Mouse (Mus musculus) fat pad, adult 2 months (tissue): ENCODE measurements around the gene Sesn3.
"Not testable (repeated sequence)": the region's sequence is repeated elsewhere in the genome, so short reads cannot be mapped to it uniquely, and the experiment has no call there.

Source experiments
- DNase-seq: peaks from one replicate; pipeline ENCODE4 v3.0.0-alpha.2; 2011; ENCODE audit warnings: low read depth, low spot score; ENCODE audit errors: extremely low read depth

The Sesn3 gene

DNA sequence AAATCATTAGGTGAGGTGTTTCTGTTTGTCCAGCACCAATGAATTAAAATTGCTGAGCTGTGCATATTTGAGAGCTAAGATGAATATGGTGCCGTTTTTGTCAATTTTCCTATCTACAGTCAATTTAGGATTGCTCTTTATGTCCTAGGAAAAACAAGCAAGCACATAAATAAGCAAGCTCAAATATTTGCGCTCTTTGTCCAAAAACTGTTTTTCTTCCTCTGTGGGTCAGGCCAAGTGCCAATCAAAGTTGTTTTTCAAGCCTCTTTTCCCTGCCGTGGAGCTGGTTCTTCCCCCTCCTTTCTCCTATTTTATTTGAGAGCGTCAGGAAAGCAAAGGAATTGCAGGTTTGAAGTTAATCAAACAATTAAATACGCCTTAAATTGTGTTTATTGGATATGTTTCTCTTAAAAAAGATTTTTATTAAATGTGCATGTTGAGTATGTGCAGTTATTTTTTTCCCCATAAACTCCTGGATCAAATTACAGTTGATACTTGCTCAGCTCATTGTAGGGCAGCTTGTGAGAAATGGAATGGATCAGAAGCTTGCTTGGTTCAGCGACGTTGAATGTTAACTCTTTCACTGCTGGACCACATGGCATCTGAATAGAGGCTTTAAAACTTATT lies 2.6 kb downstream of the Sesn3 start:
- no peak for DNase-seq

DNA sequence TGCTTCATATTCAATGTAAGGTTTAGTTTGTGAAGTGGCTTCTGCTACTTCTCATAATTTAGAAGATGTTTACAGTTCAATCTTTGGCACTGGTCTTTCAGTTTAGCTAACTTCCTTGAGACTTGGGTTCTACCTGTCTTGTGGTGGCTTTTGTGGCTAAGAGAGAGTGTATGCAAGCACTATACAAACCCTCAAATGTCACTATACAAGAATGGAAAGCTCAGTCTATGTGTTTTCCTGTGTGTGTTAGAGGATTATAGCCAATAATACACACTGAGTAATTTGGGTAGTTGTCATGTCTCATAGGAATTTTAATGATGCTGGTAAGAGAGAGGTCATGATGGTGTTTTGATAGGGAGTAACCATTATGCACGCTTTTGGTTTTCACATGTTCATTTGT lies 5.8 kb downstream of the Sesn3 start:
- DNase-seq = no peak

DNA sequence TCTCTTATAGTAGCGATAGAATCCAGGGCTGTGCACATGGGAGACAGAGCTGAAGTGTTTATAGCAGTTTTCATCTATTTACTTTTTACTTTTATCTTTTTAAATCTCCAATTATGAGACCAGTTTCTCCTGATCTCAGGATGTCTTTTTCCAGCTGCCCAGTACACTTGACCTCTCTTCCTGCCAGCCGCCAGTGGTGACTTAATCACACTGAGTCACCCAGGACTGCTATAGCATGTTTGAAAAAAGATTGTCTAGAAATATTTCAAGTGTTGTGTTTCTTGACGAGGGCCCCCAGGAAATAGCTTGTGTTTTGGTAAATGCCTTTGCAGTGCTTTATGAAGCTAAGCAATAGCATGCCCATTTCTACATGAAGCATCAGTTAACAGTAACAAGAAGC lies 10.2 kb downstream of the Sesn3 start:
- DNase-seq = no peak

DNA sequence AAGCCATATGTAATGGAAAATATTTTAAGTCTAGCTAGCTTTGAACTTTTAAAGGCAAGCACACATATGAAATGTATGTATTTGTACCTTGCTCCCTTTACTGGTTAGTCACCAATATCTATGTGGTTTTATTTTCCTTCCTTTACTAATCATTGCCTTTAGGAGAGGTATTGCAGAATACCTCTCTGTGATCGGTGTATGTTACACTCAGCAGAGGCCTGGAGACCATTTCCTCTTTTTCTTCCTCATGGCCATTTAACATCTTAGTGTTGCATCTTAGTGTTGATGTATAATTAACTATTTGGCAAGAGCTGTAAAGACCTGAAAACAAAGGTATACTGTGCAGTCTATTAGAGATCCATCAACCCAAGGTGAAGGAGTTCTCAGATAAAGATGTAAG lies 12.4 kb downstream of the Sesn3 start:
- no peak for DNase-seq

DNA sequence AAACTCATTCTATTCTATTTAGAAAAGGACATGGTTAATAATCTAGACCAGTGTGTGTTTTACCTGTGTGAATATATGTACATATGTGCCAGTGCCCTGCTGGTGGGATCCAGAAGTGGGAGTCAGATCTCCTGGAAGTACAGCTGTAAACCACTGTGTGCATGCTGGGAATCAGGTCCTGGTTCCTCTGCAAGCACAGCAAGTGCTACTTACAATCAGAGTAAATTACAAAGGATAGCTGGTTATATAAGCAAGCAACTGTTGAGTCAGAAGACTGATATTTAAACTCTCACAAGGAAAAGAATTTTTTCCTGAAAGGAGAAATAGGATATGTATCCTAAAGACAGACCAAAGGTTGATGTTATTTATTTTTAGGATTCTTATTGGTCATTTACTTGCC lies 13.6 kb downstream of the Sesn3 start:
- DNase-seq = no peak

DNA sequence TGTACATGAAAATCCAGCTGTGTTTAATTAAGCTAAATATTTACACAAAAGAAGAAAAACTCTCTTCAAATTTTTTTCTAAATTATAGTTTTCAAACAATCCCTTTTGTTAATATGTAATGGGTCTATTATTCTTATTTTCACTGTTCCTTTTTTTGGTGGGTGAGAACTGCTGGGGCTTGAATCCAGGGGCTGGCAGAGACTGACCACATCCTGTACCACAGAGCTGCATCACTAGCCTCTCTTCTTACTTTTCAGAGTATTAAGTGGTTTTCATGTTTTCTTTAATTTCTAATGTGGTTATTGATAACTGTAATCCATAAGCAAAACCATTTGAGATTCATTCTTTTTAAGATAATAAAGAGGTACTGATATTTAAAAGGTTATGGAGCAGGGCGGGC lies 19.0 kb downstream of the Sesn3 start:
- no peak for DNase-seq

DNA sequence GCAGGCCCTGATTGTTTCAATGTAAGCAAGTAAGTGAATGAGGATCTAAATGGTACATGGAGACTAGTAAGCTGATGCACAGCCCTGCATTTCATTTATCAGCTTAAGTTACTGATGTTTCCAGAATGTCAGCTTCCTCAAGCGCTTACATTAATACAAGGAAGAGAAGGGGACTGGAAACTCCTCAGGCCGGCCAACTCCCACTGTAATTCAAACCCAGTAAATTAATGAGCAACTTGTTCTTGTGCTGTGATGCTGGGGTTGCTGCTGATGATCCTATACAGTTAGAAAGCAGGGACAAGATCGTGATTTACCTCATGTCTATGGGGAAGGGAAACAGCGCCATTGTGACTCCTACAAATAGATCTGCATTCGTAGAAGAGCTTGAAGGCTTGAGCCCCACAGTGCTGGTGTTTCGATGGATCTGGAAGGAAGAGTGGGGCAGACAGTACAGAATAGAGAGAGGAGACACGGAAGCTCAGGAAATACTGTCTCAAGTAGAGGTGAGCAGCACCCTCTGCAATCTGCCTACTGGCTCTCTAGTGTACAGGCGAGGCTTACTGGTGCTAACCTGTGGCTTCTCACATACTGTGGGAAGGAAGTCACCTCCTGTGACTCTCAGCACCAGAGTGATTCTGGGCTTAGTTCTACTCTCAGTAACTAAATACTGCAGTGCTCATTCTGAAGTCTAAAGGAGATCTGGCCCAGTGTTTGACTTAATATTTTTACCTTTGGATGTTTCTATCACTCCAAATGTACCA lies 21.0 kb downstream of the Sesn3 start:
- no peak for DNase-seq

DNA sequence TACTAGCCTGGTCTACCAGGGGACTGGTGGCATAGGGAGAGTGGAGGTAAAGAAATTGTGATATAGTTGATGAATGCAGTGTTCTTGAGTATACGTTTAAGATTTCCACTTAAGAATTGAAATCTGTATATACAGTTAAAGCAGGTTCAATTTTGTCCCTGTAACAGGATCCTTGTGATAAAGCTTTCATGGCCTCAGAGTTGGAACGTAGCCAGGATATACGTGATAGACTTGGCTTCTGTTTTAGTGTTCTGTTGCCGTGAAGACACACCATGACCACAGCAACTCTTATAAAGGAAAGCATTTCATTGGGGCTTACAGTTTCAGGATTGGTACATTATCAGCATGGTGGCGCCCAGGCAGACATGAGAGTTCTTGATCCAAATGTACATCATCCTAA lies 22.3 kb downstream of the Sesn3 start:
- no peak for DNase-seq

DNA sequence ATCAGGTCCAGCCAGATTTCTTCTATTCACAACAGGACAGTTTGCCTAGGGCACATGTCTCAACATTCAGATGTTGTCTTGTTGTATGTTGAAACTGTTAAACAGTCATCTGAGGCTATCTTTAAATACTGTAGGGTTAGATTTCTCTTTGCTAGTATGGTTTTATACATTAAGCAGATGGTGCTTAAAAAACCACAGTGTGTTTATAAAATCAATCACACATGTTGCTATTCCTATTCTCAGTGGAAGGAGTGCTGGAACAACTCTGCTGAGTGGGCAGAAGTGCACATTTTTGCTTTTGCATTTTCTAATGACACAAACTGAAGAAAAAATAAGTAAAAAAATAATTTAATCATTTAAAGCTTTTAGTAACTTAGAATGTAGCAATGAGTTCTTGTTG lies 25.0 kb downstream of the Sesn3 start:
- no peak for DNase-seq

DNA sequence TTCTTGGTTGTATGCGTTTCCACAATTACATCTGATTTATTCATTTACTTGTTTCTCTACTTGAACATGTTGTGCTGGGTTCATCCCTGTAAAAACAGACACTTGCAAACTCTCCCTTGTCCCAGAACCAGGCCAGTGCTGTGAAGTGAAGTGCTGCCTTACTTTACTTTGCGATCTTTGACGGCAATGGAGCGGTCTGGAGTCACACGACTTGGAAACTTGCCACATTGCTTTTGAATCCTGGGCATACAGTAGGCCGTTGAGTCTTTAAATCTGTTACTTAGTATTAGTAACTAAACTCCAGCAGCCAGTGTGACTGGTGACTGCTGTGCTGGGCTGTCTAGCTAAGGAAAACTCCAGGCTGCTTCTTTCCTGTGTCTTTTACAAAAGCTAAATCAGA lies 25.9 kb downstream of the Sesn3 start:
- DNase-seq = no peak

DNA sequence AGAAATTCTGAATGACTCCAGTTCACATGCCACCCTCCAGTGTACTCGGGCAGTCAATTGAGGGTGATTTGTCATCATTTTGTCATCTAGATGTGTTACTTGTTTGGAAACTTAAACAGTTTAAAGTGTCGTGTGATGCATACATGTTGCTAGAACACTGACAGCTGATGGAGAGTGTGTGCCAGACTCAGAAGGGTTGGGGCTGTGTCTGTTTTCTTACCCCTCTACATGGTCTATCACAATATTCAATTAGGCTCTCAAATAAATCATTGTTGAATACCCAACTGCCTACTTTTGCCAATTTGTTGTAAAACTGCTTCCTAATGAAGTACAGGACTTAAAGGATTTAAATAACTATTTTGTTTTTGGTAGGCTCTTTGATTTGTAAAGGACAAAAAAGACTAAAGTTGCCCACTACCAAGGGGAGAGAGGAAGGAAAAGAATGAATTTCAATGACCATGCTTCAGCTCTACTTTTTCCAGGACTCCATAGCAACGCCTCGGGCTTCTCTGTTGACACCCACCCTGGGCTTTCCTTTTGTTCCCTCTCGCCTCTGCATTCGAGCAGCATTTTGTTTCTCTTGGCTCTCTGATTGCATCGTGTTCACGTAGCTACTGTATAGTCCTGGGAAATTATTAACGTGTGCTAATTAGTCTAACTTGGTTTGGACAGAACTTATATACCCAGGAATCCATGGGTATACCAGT lies 29.5 kb downstream of the Sesn3 start:
- no peak for DNase-seq

DNA sequence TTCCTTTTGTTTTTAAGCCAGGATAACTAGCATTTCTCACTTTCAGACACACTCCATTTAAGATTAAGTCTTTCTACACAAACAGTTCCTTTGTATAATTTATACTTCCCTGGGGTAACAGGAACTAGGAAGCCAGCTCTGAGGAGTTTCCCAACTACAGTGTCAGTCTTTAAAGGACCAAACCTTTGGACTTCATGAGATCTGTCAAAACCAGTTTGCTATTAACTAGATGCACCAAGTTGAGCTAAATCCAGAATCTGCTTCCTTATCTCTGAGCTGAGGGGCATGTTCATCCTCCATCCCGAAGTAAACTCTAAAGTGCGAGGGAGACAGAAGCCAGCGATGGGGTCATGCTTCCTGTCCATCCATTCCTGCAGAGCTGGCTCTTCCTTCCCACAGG lies 32.5 kb downstream of the Sesn3 start:
- DNase-seq = no peak

DNA sequence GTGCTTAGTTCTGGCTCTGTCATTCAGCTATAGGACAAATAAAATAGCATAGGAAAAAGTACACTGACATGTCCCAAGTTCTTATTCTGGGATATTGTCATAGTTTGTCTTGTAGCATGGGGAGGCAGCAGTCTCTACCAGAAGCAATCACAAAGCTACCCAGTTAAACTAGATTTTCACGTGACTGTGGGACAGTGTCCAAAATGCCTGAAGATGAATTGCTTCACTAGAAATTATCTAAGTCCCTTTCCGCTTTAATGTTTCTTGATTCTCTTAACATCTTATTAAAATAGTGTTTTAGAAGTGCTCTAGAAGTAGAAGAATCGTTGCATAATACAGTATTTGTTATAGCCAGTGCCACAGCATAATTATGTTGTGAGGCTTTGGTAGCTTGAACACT lies 39.1 kb downstream of the Sesn3 start:
- peak; percentile 64 for DNase-seq

DNA sequence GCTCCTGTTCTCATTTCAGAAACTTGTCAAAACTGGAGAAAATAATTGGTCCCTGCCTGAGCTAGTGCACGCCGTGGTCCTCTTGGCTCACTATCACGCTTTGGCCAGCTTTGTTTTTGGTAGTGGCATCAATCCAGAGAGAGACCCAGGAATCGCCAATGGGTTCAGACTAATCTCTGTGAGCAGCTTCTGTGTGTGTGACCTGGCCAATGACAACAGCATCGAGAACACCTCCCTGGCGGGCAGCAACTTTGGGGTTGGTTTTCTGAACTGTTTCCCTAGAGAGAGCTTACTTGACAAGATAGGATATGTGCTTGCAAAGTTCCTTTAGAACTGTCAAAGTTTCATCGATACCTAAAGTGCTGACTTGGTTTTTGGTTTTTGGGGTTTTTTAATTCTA lies 39.6 kb downstream of the Sesn3 start:
- DNase-seq = peak; percentile 39

DNA sequence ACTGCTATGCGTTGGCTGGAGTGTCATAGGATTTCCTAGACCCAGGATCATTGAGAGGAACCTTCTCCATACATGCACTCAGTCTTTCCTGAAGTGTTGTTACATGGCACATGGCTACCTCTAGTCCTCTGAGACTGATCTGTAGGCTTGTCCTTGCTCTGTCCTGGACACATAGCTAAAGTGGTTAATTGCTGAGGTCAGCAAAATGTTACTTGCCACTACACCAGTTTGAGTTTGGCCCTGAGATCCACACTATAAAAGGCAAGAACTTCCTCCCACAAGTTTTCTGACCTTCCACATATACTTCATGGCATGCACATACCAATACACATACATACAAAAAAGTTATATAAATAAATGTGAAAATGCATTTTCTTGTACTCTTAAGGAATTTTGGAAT lies 41.8 kb downstream of the Sesn3 start:
- no peak for DNase-seq

DNA sequence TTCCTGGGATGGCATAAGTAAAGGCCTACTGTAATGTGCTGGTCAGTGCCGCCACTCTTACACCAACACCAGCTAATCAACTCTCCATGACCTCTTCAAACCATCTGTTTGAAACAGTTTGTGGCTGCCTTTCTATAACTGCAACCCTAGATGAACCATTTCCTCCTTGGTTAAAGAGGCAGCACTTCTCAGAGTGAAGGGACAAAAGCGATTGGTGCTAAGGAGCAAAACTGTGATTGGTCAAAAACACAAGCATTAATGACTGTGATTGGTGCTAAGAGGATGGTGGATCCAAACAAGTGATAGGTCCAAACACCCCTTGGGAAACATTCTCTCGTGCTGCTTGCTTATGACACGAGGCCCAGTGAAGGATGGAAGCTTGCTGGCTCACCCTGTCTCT lies 61.0 kb downstream of the Sesn3 start:
- DNase-seq = no peak

DNA sequence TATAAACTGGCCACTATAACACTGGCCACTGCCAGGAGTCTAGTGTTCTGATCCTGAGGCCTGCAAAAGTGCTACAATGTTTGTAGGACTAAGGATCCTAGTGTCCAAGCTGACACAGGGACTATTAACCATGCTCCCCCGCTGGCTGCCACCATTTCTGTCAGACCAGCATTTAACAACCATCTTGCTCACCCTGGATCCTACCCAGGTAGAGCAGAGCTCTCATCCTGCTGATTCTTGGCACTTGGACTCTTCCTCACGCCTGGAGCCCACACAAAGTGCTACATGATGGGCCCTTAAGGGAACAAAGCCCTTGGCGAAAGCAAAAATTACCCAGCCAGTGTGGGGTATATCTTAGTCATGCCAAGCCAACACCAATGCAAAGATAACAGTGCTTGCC lies 62.0 kb downstream of the Sesn3 start:
- DNase-seq = no peak

DNA sequence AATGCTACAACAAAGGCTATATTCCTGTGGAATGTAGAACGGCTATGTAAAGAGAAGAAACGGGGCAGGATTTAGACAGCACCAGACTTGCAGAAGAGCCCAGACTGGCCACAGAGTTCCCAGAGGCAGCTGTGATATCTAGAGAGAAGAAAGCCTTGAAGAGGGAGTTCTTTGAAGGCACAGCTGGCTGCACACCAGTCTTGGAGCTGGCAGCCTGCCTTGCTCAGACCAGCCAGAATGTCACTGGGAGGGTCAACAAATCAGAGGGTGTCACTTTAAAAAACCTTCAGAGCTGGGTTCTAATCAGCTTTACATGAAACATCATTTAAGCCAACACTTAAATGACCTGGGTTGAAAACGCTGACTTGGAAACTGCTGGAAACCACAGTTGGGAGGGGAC lies 63.8 kb downstream of the Sesn3 start:
- DNase-seq = no peak

DNA sequence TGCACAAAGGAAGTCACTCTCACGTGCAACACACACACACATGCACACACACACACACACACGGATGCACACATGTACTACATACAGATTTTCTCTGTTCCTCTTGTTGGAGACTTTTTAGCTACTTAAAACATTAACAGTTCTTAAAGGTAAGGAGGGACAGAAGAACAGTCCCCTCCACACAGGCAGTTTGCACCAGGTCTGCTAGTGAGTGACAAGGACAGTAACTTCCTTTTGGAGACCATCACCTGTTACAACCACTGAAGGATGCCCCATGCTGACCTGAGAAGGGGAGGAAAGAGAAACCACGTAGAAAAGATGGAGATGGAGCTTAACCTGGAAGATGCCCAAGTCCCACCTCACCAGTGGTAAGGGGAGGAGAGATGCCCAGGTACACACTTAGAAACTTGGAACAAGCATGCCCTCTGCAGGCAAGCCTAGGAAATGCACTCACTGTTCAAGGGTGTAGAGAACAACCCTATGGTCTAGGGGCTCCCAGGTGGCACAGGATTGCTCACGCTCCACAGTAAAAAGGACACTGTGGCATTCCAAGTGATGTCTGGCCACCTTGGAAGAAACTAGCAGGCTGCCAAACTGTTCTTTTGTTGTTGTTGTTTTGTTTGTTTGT lies 67.3 kb downstream of the Sesn3 start:
- DNase-seq = no peak

DNA sequence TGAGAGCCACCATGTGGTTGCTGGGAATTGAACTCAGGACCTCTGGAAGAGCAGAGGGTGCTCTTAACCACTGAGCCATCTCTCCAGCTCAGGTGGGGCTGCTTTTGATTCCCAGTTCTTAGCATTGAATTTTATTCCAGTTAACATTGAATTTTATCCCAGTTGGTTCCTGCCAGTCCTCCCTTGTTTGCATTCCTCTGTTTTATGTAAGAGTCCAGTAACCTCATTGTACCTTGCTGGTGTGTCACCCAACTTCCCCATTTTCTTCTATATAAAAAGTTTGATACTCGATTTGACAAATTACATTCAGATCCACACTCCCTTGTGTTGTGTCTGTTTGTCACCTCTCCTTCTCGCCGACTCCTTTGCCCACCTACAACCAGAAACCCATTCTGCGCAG lies 71.0 kb downstream of the Sesn3 start:
- not testable (repeated sequence) for DNase-seq

DNA sequence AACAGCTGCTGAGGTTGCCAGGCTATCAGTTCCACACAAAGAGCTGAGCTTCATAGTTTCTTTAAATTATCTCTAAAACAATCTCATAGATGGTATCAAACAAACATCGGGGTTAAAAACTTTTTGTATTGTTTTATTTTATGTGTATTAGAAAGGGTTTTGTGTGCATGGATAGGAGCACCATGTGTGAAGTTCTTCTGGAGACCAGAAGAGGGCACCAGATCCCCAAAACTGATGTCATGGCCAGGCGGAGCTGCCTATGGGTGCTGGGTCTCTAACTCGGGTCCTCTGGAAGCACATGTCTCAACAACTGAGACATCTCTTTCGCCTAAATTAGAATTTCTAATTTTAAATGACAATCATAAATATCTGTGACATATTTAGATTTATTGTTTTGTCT lies 73.5 kb downstream of the Sesn3 start:
- no peak for DNase-seq

DNA sequence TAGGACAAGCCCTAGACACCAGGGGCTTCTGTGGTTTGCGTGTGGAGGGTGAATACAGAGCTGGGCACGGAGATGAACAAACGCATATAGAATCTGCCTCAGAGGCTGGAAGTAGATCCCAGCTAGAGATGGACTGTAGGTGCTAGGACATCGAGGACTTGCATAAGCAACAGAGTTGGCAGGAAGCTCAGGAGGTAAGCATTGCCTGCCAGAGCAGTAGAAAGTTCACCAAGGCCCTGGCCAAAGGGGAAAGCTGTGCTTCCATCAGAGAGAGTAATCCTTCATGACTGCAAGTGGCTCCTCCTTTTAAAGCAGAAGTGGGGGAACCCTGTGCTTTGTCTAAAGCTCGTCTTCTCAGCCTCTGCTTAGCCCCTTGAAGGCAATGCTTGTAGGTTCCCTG lies 74.5 kb downstream of the Sesn3 start:
- peak; percentile 86 for DNase-seq
